Mouse (Mus musculus): ENCODE measurements around the gene Nlgn3. TPM values are rescaled to one million over a fixed set of nuclear protein-coding genes. Genes with fewer than 3 reads are reported as not detected.
A peak's percentile ranks its signal among the peaks of the same experiment; 100 is the strongest.

The Nlgn3 gene
- total and polyA plus RNA-seq, 2 experiments from 2014 or later = 0.34 to 0.67 TPM

GRCm38 (mm10) chrX:101273875-101274738 is 24.9 kb upstream of the Nlgn3 start, which contains the start of gene Med12:
Gene Med12 (plus strand): TSS chrX:101274030.
- peak; percentile 99 for ATAC-seq (ENCODE audit: insufficient read depth, low read depth)
- peak within 1 kb of the TSS; percentile 74 for H3K9ac ChIP-seq (replicated peaks; ENCODE audit: low read depth, low read length)
- H3K4me1 ChIP-seq (ENCODE audit: control insufficient read depth, insufficient read depth) = no peaks in the 10 kb centered on the region
- H3K4me2 ChIP-seq (ENCODE audit: low read depth, low read length) = peak within 1 kb of the TSS; percentile 66
- H3K9me3 ChIP-seq (replicated peaks; ENCODE audit: control insufficient read depth, low read length) = no peaks in the 10 kb centered on the region
- DNase-seq (ENCODE audit: low spot score) = peak; percentile 90
- H3K27me3 ChIP-seq (ENCODE audit: control insufficient read depth, insufficient read depth, low read length) = no peaks in the 10 kb centered on the region
- H3K36me3 ChIP-seq (replicated peaks; ENCODE audit: control insufficient read depth, insufficient read depth, low read length) = peaks cover 17% of the 10 kb centered on the region
- peak within 1 kb of the TSS; percentile 70 for H3K4me3 ChIP-seq (ENCODE audit: low read depth, low read length)
- WGBS = 17% methylated on average over 54 of the region's 54 CpGs
- peak within 1 kb of the TSS; percentile 72 for H3K27ac ChIP-seq (ENCODE audit: low read depth)
- TF ChIP-seq CTCF (IDR thresholded peaks at IDR 0.05; ENCODE audit: low read depth) = no peak
- TF ChIP-seq EP300 (IDR thresholded peaks at IDR 0.05; ENCODE audit: low read depth) = no peak

DNA sequence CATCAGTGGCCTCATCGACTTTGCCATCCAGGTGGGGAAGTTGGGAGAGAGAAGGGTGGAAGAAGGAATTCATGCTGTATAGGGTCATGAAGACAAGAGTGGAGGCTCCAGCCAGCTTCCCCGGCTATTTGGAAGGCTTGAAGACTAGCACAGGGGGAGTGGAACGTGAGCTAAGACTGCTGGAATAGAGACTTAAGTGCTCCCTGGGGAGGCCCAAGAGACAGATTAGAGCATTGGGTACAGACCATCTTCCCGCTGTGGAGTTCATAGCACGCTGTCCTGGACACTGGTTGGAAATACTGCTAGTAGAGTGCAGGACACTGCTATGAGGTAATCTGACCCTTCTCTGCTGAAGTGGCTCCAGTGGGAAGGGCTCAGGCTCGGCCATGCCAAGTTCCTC is 16.2 kb upstream of the Nlgn3 start:
- H3K36me3 ChIP-seq (replicated peaks; ENCODE audit: control insufficient read depth, insufficient read depth, low read length) = peaks cover 43% of the 10 kb centered on the region
- no peaks in the 10 kb centered on the region for H3K27me3 ChIP-seq (ENCODE audit: control insufficient read depth, insufficient read depth, low read length)
- no peak overlapping the region for H3K9ac ChIP-seq (replicated peaks; ENCODE audit: low read depth, low read length)
- no peaks in the 10 kb centered on the region for H3K4me1 ChIP-seq (ENCODE audit: control insufficient read depth, insufficient read depth)
- DNase-seq (ENCODE audit: low spot score) = no peak
- no peaks in the 10 kb centered on the region for H3K9me3 ChIP-seq (replicated peaks; ENCODE audit: control insufficient read depth, low read length)
- WGBS = 64% methylated on average over 6 of the region's 6 CpGs
- no peak overlapping the region for H3K4me3 ChIP-seq (ENCODE audit: low read depth, low read length)
- ATAC-seq (ENCODE audit: insufficient read depth, low read depth) = no peak
- TF ChIP-seq CTCF (IDR thresholded peaks at IDR 0.05; ENCODE audit: low read depth) (no peak), EP300 (IDR thresholded peaks at IDR 0.05; ENCODE audit: low read depth) (no peak)
- no peak overlapping the region for H3K4me2 ChIP-seq (ENCODE audit: low read depth, low read length)
- no peak overlapping the region for H3K27ac ChIP-seq (ENCODE audit: low read depth)

DNA sequence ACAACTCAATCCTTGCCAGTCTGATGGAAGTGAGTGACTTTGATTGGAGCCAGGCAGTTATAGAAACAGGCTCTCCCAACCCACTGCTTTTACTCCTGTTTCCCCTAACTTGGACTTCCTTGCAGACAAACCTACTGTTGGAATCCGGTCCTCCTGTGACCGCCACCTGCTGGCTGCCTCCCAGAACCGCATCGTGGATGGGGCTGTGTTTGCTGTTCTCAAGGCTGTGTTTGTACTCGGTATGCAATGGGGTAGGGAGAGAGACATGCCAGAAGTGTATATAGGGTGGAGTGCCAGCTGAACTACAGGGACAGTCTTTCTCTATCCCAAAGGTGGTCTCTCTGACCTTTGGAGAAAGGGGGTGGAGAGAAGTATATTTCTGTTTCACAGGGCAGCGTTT is 13.4 kb upstream of the Nlgn3 start:
- H3K4me2 ChIP-seq (ENCODE audit: low read depth, low read length) = no peak overlapping the region
- peaks cover 52% of the 10 kb centered on the region for H3K36me3 ChIP-seq (replicated peaks; ENCODE audit: control insufficient read depth, insufficient read depth, low read length)
- TF ChIP-seq CTCF (IDR thresholded peaks at IDR 0.05; ENCODE audit: low read depth) (peak; percentile 69), EP300 (IDR thresholded peaks at IDR 0.05; ENCODE audit: low read depth) (no peak)
- H3K4me1 ChIP-seq (ENCODE audit: control insufficient read depth, insufficient read depth) = no peaks in the 10 kb centered on the region
- H3K9ac ChIP-seq (replicated peaks; ENCODE audit: low read depth, low read length) = no peak overlapping the region
- H3K27ac ChIP-seq (ENCODE audit: low read depth) = no peak overlapping the region
- DNase-seq (ENCODE audit: low spot score) (peak; percentile 23), ATAC-seq (ENCODE audit: insufficient read depth, low read depth) (peak; percentile 44; the same call in 1 of the 2 replicates)
- H3K27me3 ChIP-seq (ENCODE audit: control insufficient read depth, insufficient read depth, low read length) = no peaks in the 10 kb centered on the region
- WGBS = 21% methylated on average over 6 of the region's 6 CpGs
- H3K9me3 ChIP-seq (replicated peaks; ENCODE audit: control insufficient read depth, low read length) = no peaks in the 10 kb centered on the region
- H3K4me3 ChIP-seq (ENCODE audit: low read depth, low read length) = no peak overlapping the region

- Histone ChIP-seq H3K27ac (ENCODE audit: low read depth) (no peak overlapping the region), H3K4me3 (ENCODE audit: low read depth, low read length) (no peak overlapping the region), H3K4me1 (ENCODE audit: control insufficient read depth, insufficient read depth) (no peaks in the 10 kb centered on the region), H3K9ac (replicated peaks; ENCODE audit: low read depth, low read length) (no peak overlapping the region), H3K9me3 (replicated peaks; ENCODE audit: control insufficient read depth, low read length) (no peaks in the 10 kb centered on the region), H3K27me3 (ENCODE audit: control insufficient read depth, insufficient read depth, low read length) (no peaks in the 10 kb centered on the region), H3K4me2 (ENCODE audit: low read depth, low read length) (no peak overlapping the region), H3K36me3 (replicated peaks; ENCODE audit: control insufficient read depth, insufficient read depth, low read length) (peaks cover 50% of the 10 kb centered on the region)
- 89% methylated on average over 13 of the region's 14 CpGs for WGBS
- no peak for ATAC-seq (ENCODE audit: insufficient read depth, low read depth)
- TF ChIP-seq EP300 (IDR thresholded peaks at IDR 0.05; ENCODE audit: low read depth) = no peak
- no peak for TF ChIP-seq CTCF (IDR thresholded peaks at IDR 0.05; ENCODE audit: low read depth)
- no peak for DNase-seq (ENCODE audit: low spot score)
These were observed 12.9 kb upstream of the Nlgn3 start for GRCm38 (mm10) chrX:101285953-101286670.

GRCm38 (mm10) chrX:101287543-101287942 is 11.4 kb upstream of the Nlgn3 start:
- DNase-seq (ENCODE audit: low spot score) (no peak), ATAC-seq (ENCODE audit: insufficient read depth, low read depth) (no peak)
- Histone ChIP-seq H3K4me2 (ENCODE audit: low read depth, low read length) (no peak overlapping the region), H3K27ac (ENCODE audit: low read depth) (no peak overlapping the region), H3K9ac (replicated peaks; ENCODE audit: low read depth, low read length) (no peak overlapping the region), H3K4me3 (ENCODE audit: low read depth, low read length) (no peak overlapping the region), H3K4me1 (ENCODE audit: control insufficient read depth, insufficient read depth) (no peaks in the 10 kb centered on the region), H3K9me3 (replicated peaks; ENCODE audit: control insufficient read depth, low read length) (no peaks in the 10 kb centered on the region), H3K27me3 (ENCODE audit: control insufficient read depth, insufficient read depth, low read length) (no peaks in the 10 kb centered on the region), H3K36me3 (replicated peaks; ENCODE audit: control insufficient read depth, insufficient read depth, low read length) (peaks cover 56% of the 10 kb centered on the region)
- WGBS = 56% methylated on average over 3 of the region's 3 CpGs
- no peak for TF ChIP-seq EP300 (IDR thresholded peaks at IDR 0.05; ENCODE audit: low read depth)
- TF ChIP-seq CTCF (IDR thresholded peaks at IDR 0.05; ENCODE audit: low read depth) = no peak

Data from heart, postnatal 0 days (tissue).